Mouse (Mus musculus): ENCODE measurements around the gene Sh2b3.

The Sh2b3 gene

GRCm38 (mm10) chr5:121843138-121843905 lies 5.9 kb upstream of the Sh2b3 start:
- in situ Hi-C loops (cut with MboI), result loop anchor here (5.0 kb wide), 1 partner anchor 36 kb away; no protein-coding TSS in a partner anchor

GRCm38 (mm10) chr5:121842665-121843118 lies 5.2 kb upstream of the Sh2b3 start:
- in situ Hi-C loops (cut with MboI), result loop anchor here (5.0 kb wide), 1 partner anchor 35 kb away; no protein-coding TSS in a partner anchor

- in situ Hi-C loops (cut with MboI), result loop anchor here (5.0 kb wide), 1 partner anchor 35 kb away; no protein-coding TSS in a partner anchor
Observed at GRCm38 (mm10) chr5:121841973-121842372, 4.5 kb upstream of the Sh2b3 start.

- in situ Hi-C loops (cut with MboI), result loop anchor here (5.0 kb wide), 1 partner anchor 34 kb away; no protein-coding TSS in a partner anchor
Observed at GRCm38 (mm10) chr5:121841516-121841915, 4.1 kb upstream of the Sh2b3 start.

GRCm38 (mm10) chr5:121839128-121839473 lies 1.7 kb upstream of the Sh2b3 start:
- in situ Hi-C loops (cut with MboI), result no loop called here

- in situ Hi-C loops (cut with MboI), result no loop called here
Observed at GRCm38 (mm10) chr5:121838341-121839127, 1.1 kb upstream of the Sh2b3 start.

GRCm38 (mm10) chr5:121836692-121837415 lies 592 bp downstream of the Sh2b3 start:
- in situ Hi-C loops (cut with MboI), result no loop called here

- in situ Hi-C loops (cut with MboI), result no loop called here
Observed at GRCm38 (mm10) chr5:121835949-121836691, 1.3 kb downstream of the Sh2b3 start.

- in situ Hi-C loops (cut with MboI), result no loop called here
Observed at GRCm38 (mm10) chr5:121834991-121835747, 2.3 kb downstream of the Sh2b3 start.

- in situ Hi-C loops (cut with MboI), result no loop called here
Observed at GRCm38 (mm10) chr5:121834241-121834606, 3.2 kb downstream of the Sh2b3 start.

GRCm38 (mm10) chr5:121833572-121834240 lies 3.7 kb downstream of the Sh2b3 start:
- in situ Hi-C loops (cut with MboI), result no loop called here

- in situ Hi-C loops (cut with MboI), result no loop called here
Observed at GRCm38 (mm10) chr5:121833159-121833558, 4.3 kb downstream of the Sh2b3 start.

- in situ Hi-C loops (cut with MboI), result no loop called here
Observed at GRCm38 (mm10) chr5:121832376-121833155, 4.9 kb downstream of the Sh2b3 start.

- in situ Hi-C loops (cut with MboI), result no loop called here
Observed at GRCm38 (mm10) chr5:121831002-121831601, 6.3 kb downstream of the Sh2b3 start.

GRCm38 (mm10) chr5:121828491-121829432 lies 8.7 kb downstream of the Sh2b3 start:
- in situ Hi-C loops (cut with MboI), result no loop called here

- in situ Hi-C loops (cut with MboI), result no loop called here
Observed at GRCm38 (mm10) chr5:121827876-121828275, 9.6 kb downstream of the Sh2b3 start.

GRCm38 (mm10) chr5:121825606-121826005 lies 11.8 kb downstream of the Sh2b3 start:
- in situ Hi-C loops (cut with MboI), result no loop called here

GRCm38 (mm10) chr5:121824121-121824520 lies 13.3 kb downstream of the Sh2b3 start:
- in situ Hi-C loops (cut with MboI), result no loop called here

All from mature B cell (primary cell).